Mouse (Mus musculus) lung, adult 2 months (tissue): ENCODE measurements around the gene Lap3.

Source experiments
- CTCF ChIP-seq: fragments of 200-500 bp; IDR thresholded peaks from 2 replicates; pipeline ENCODE4 v1.5.1; 2011; ENCODE audit warnings: mild to moderate bottlenecking, low read length, control low read depth; ENCODE audit not compliant: insufficient read depth
- POLR2A ChIP-seq: fragments of 200-500 bp; IDR thresholded peaks from 2 replicates; pipeline ENCODE4 v1.6.1; 2011; ENCODE audit warnings: low read depth, mild to moderate bottlenecking, control low read depth, low read length, borderline replicate concordance; ENCODE audit errors: extremely low read depth

DNA sequence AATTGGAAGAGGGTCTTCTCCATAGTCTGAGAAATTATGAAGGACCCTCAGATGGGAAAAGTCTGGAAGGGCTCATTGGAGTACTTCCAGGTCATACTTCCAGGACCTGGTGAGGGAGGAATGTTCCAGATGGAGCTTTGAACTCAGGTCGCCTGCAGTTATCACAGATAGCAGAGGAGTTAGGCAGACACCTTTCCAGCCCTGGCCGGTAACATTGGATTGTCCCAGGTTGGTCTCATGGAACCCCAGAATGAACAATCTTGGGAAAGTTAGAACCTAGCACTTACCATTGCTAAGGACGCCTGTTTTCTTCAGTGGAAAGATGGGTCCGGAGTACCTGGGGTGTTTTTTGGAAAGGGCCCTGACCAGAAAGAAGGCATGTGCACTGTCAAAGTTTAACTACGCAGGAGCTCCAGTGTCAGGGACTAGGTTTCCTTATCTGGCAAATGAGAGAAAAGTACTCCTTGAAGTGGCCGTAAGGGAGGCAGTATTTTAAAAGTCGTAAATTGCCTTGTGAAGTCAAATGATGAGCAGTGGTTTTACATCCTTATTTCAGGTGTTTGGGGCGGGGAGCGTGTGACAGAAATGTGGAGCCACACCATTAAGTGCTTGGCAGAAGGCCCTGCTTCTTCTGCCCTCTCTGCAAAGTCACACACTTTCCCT is 1.1 kb downstream of the Lap3 start:
- TF ChIP-seq CTCF: no peak
- no peak for TF ChIP-seq POLR2A
